Mouse (Mus musculus) left cerebral cortex, adult 6 months (tissue): ENCODE measurements around the gene Srrd. TPM values are rescaled to one million over a fixed set of nuclear protein-coding genes. Genes with fewer than 3 reads are reported as not detected.

ENCODE experiments used
- long read RNA-seq, 2 experiments: library from polyadenylated mRNA; unstranded; transcript quantifications; one replicate each; pipeline ENCODE4 v2.0.0; 2019 to 2020
- polyA plus RNA-seq: library from polyadenylated mRNA; unstranded; fragments of <200 nt; fragmentation: Nextera tagmentation; gene quantifications from 2 replicates; pipeline ENCODE4 v1.2.3, GENCODE M21; 2021

Gene Srrd
- polyA plus RNA-seq = 5.6 and 41.5 TPM in 2 replicates
- long read RNA-seq, experiment 1, partial matches to known transcripts = 1 of 1 reads
- long read RNA-seq, experiment 1, other reads (novel, unspliced or antisense) = 0 of 1 reads
- long read RNA-seq, experiment 2, partial matches to known transcripts = 4 of 8 reads
- long read RNA-seq, experiment 2, other reads (novel, unspliced or antisense) = 3 of 8 reads

DNA sequence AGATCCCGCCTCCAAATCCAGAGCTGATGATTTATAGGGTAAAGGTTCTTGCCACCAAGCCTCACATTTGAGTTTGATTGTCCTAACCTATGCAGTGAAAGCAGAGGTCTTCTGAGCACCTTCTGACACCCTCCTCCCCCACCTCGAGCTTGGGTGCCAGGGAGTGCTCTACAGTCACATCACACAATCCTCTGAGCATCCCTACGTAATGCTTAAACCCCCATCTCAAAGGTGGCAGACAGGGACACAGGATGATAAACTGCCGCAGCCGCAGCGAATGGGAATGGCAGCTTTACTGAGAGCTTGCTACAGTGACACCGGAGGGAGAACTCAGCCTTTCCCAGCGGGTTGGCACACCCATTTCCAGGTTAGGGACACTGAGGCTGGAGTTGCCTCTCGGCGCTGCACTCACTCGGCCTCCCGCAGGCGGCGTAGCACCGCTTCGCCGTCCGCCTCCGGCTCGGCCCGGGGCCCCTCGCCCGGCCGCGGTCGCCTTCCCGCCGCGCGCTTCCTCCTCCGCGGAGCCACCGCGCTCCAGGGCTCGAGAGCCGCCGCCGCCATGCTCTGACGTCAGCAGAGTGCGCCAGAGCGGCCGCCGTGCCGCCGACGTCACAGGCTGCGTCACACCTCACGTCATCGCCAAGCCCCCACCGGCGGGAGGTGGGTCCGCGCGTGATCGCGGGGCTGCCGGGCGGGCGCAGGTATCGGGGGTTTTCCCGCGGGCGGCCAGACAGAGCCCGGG is at the start of gene Srrd, which contains the start of gene Hps4:
Gene Srrd, minus strand, starts transcription at position 578 of the 742 bp plus-strand sequence.
Gene Hps4, plus strand, starts transcription at position 621 of the 742 bp plus-strand sequence.

DNA sequence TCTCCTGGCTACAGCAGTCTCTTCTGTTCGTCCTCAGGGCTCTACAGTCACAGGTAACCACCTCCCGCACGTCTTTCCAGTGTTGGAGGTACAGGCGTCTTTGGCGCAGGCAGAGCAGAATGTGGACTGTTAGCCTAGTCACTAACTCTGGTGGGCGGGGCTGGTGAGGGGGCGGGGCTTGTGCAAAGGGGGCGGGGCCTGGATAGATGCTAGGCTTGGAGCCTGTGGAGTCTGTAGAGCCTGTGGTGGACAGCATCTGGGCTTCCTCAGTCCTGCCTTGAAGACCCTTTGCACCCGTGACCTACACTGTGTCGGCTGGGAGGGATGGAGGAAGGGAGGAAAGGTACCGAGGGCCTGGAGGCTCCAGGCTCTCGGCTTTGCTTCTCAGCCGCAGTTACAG is 13.1 kb upstream of the Srrd start, which contains the start of gene Gm6583:
Gene Gm6583, minus strand, starts transcription at position 124 of the 400 bp plus-strand sequence.

DNA sequence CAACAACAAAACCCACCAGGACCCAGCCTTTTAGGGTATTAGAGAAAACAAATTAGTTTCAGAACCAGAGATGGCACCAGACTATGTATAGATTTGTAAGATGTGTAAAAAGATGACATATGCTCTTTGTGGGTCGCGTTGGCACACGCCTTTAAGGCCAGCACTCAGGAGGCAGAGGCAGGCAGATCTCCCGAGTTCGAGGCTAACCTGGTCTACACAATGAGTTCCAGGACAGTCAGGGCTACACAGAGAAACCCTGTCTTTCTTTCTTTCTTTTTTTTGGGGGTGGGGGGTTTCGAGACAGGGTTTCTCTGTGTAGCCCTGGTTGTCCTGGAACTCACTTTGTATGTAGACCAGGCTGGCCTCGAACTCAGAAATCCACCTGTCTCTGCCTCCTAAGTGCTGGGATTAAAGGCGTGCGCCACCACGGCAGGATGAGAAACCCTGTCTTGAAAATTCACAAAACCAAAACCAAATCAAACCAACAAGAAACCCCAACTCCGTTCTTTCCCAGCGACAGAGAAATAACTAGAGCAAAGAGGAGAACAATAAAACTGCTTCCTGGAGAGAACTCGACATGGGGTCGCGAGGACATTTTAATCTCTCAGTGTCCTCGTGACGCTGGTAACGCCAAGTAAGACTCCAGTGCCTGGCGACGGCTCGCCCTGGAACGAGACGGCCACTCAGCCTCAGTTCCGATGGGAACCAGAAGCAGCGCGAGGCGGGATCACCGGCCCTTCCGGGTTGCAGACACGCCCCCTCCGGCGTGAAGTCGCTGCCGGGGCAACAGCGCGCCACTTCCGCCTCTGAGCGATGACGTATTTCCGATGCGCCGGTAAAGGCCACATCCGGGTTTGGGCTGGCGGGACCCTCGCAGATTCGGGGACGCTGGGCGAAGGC is 17.0 kb downstream of the Srrd start, which contains the start of gene Tfip11:
Gene Tfip11, plus strand, starts transcription at position 813 of the 900 bp plus-strand sequence.

Other genes starting within 250 kb of the Srrd start
- gene Cryba4, start 90.5 kb downstream of the Srrd start, polyA plus RNA-seq = 4.2 and 5.5 TPM in 2 replicates
- gene Crybb1, start 87.2 kb downstream of the Srrd start, polyA plus RNA-seq = 12.4 and 14.7 TPM in 2 replicates
- gene Tpst2, start 66.3 kb downstream of the Srrd start, polyA plus RNA-seq = 54.3 and 63.0 TPM in 2 replicates
- 17.1 and 18.7 TPM in 2 replicates for gene Tfip11, start 16.7 kb downstream of the Srrd start, polyA plus RNA-seq
- 9.6 and 13.0 TPM in 2 replicates for gene Hps4, start within 50 bp of the Srrd start, polyA plus RNA-seq
- not detected in 2 replicates for gene Gm6583, start 13.0 kb upstream of the Srrd start, polyA plus RNA-seq
- 47.1 and 92.3 TPM in 2 replicates for gene Asphd2, start 51.8 kb upstream of the Srrd start, polyA plus RNA-seq
- not detected in 2 replicates for gene Gm6588, start 106.4 kb upstream of the Srrd start, polyA plus RNA-seq
- 29.6 and 34.6 TPM in 2 replicates for gene Sez6l, start 234.1 kb upstream of the Srrd start, polyA plus RNA-seq